Mouse (Mus musculus): ENCODE results near the gene Ap4e1.
A peak's percentile ranks its signal among the peaks of the same experiment; 100 is the strongest.
"Not testable (repeated sequence)": the region's sequence is repeated elsewhere in the genome, so short reads cannot be mapped to it uniquely, and the experiment has no call there.

Ap4e1 gene

DNA sequence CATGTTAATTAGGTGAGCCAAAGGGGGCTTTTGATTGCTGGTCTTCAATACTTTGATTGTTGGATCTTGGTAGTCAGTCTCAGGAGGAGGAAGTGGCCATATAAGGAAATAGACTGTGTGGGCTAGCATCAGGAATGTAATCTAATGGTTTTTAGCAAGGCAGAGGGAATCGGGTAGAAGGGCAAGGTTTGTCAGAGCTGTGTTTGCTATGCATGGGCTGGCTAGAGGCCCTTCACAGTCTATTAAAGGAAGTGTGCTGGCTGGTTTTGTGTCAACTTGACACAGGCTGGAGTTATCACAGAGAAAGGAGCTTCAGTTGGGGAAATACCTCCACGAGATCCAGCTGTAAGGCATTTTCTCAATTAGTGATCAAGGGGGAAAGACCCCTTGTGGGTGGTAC is 70.5 kb downstream of the Ap4e1 start:
- peak; percentile 38 for DNase-seq

GRCm38 (mm10) chr2:127079881-127080590 is 71.5 kb downstream of the Ap4e1 start:
- DNase-seq: peak; percentile 91

- peak; percentile 24 for DNase-seq
Observed at GRCm38 (mm10) chr2:127080591-127081218, 72.2 kb downstream of the Ap4e1 start.

DNA sequence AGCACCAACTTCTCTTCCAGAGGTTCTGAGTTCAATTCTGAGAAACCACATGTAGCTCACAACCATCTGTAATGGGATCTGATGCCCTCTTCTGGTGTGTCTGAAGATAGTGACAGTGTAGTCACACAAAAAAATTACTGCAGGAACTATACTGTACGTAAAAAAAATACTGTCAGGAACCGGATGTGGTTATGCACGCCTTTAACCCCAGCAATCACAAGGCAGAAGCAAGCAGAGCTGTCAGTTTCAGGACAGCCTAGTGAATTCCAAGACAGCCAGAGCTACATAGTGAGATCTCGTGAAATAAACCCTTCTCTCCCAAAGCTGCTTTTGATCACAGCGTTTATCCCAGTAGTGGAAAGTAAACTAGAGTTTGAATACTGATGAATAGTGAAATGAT is 77.7 kb downstream of the Ap4e1 start:
- no peak for DNase-seq

DNA sequence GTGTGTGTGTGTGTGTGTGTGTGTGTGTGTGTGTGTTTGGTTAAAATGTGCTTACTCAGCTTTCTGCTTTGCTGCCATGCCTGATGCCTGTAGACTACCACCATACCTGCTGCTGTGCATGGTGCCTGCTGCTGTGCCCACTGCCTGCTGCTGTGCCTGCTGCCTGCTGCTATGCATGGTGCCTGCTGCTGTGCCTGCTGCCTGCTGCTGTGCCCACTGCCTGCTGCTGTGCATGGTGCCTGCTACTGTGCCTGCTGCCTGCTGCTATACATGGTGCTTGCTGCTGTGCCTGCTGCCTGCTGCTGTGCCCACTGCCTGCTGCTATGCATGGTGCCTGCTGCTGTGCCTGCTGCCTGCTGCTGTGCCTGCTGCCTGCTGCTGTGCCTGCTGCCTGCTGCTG is 81.6 kb downstream of the Ap4e1 start:
- DNase-seq: not testable (repeated sequence)

DNA sequence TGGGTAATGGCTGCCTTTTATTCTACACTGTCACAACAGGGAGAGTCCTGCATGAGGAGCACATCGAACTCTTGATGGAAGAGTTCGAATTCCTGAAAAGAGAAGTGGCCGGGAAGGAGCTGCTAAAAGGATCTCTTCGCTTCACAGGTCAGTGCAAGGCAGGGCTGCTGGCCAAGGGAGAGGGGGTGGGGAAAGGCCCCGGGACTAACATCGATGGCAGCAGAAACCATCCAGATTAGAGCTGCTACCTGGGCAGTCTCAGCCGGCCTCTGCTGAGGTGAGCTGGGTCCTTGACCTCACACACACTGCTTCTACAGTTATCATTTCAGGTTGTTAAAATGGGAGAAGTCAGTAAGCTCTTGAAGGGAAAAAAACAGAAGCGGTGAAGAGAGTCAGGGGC is 83.5 kb downstream of the Ap4e1 start:
- peak; percentile 29 for DNase-seq

- no peak for DNase-seq
Observed at GRCm38 (mm10) chr2:127108986-127109385, 100.5 kb downstream of the Ap4e1 start.
